Mouse (Mus musculus) myocyte (in vitro differentiated cells): ENCODE measurements at regions not wholly inside any gene's neighbourhood (a gene's known extent, or its start where the extent isn't known, plus 50 kb on each side); places are given as distances from the start of the nearest gene placed in this dataset.

Source experiments
- H3K27me3 ChIP-seq: one replicate; pipeline ENCODE4 v1.6.1; 2011; ENCODE audit not compliant: control insufficient read depth, insufficient read depth, insufficient read length
- H3K36me3 ChIP-seq: one replicate; pipeline ENCODE4 v1.6.1; 2011; ENCODE audit not compliant: control insufficient read depth, insufficient read depth
- H3K4me2 ChIP-seq: one replicate; pipeline ENCODE4 v1.6.1; 2011; ENCODE audit warnings: low read depth, control low read depth
- H3K4me3 ChIP-seq: one replicate; pipeline ENCODE4 v1.5.1; 2011; ENCODE audit warnings: mild to moderate bottlenecking, control low read depth, moderate library complexity
- H3K79me2 ChIP-seq: one replicate; pipeline ENCODE4 v1.6.1; 2011; ENCODE audit not compliant: control insufficient read depth, insufficient read depth
- H3ac ChIP-seq: one replicate; pipeline ENCODE4 v1.6.1; 2011; ENCODE audit not compliant: control insufficient read depth, insufficient read length
- CEBPB ChIP-seq: IDR thresholded peaks from 2 replicates; pipeline ENCODE4 v1.6.1; 2011; ENCODE audit warnings: mild to moderate bottlenecking, moderate library complexity; ENCODE audit not compliant: poor library complexity, insufficient read depth, severe bottlenecking
- E2F4 ChIP-seq: IDR thresholded peaks from one replicate; pipeline ENCODE4 v1.6.1; 2011; ENCODE audit warnings: mild to moderate bottlenecking, control low read depth, moderate library complexity; ENCODE audit not compliant: insufficient read depth
- MAX ChIP-seq: IDR thresholded peaks from one replicate; pipeline ENCODE4 v1.6.1; 2011; ENCODE audit warnings: low read depth, mild to moderate bottlenecking, control low read depth
- MYOD1 ChIP-seq, 3 experiments: IDR thresholded peaks; one replicate each; pipeline ENCODE4 v1.6.1; 2011; ENCODE audit warnings: control low read depth in 2 of 3, low read depth in 2 of 3, mild to moderate bottlenecking in 2 of 3, moderate library complexity in 1 of 3; ENCODE audit not compliant: insufficient read length in 2 of 3, control insufficient read depth in 1 of 3
- MYOG ChIP-seq, 3 experiments: IDR thresholded peaks; one replicate each; pipeline ENCODE4 v1.6.1; 2011; ENCODE audit warnings: control low read depth in 2 of 3, low read depth in 2 of 3, mild to moderate bottlenecking in 2 of 3; ENCODE audit not compliant: insufficient read length in 2 of 3, control insufficient read depth in 1 of 3, insufficient read depth in 1 of 3
- POLR2A ChIP-seq: IDR thresholded peaks from one replicate; pipeline ENCODE4 v1.6.1; 2011; ENCODE audit warnings: low read depth, mild to moderate bottlenecking, control low read depth, moderate library complexity; ENCODE audit not compliant: insufficient read length
- POLR2AphosphoS2 ChIP-seq: IDR thresholded peaks from one replicate; pipeline ENCODE4 v1.6.1; 2011; ENCODE audit warnings: low read depth, control low read depth; ENCODE audit not compliant: insufficient read length
- REST ChIP-seq: IDR thresholded peaks from one replicate; pipeline ENCODE4 v1.6.1; 2011; ENCODE audit warnings: mild to moderate bottlenecking, control low read depth, moderate library complexity; ENCODE audit not compliant: insufficient read depth, insufficient read length
- SRF ChIP-seq: IDR thresholded peaks from one replicate; pipeline ENCODE4 v1.6.1; 2011; ENCODE audit warnings: low read depth; ENCODE audit not compliant: control insufficient read depth, insufficient read length
- TCF12 ChIP-seq: IDR thresholded peaks from one replicate; pipeline ENCODE4 v1.6.1; 2011; ENCODE audit warnings: mild to moderate bottlenecking, control low read depth; ENCODE audit not compliant: poor library complexity, insufficient read depth, severe bottlenecking
- TCF3 ChIP-seq: IDR thresholded peaks from one replicate; pipeline ENCODE4 v1.6.1; 2011; ENCODE audit warnings: low read depth, control low read depth; ENCODE audit not compliant: insufficient read length
- USF1 ChIP-seq: IDR thresholded peaks from one replicate; pipeline ENCODE4 v1.6.1; 2011; ENCODE audit warnings: low read depth, mild to moderate bottlenecking, control low read depth, moderate library complexity

DNA sequence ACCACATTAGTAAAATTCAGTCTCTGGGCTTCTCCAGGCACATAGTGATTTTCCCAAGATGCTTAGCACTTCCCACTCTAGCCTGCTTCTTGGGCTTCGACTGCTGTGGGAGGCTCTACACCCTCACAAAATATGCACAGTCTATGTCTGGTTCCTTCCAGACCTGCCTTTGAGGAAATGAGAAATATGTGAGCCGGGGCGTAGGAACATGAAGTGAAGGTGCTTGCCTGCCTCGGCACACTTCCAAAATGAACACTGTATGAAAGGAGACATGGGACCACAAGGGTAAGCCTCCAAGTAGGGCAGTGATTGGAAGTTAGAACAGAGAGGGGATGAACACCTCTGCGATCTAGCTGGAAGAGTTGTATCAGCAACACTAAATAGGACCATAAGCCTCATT, 54.5 kb downstream of the Gm10260 start:
- TF ChIP-seq REST (no peak), TCF12 (no peak), CEBPB (no peak), SRF (no peak), MYOG (IDR thresholded peaks at IDR 0.05; ENCODE audit: control insufficient read depth in 1 of 3, insufficient read depth in 1 of 3, insufficient read length in 2 of 3, low read depth in 2 of 3) (no peak), USF1 (no peak), POLR2A (no peak), TCF3 (no peak), POLR2AphosphoS2 (no peak), MYOD1 (IDR thresholded peaks at IDR 0.05; ENCODE audit: control insufficient read depth in 1 of 3, insufficient read length in 2 of 3, low read depth in 2 of 3) (no peak), E2F4 (no peak), MAX (no peak)
- Histone ChIP-seq H3K79me2 (no peaks in the 10 kb centered on the region), H3K4me3 (no peak overlapping the region), H3K4me2 (no peak overlapping the region), H3K27me3 (no peaks in the 10 kb centered on the region), H3ac (no peak overlapping the region), H3K36me3 (no peaks in the 10 kb centered on the region)

- Histone ChIP-seq H3K4me2 (no peak overlapping the region), H3K79me2 (no peaks in the 10 kb centered on the region), H3K27me3 (no peaks in the 10 kb centered on the region), H3K4me3 (no peak overlapping the region), H3K36me3 (no peaks in the 10 kb centered on the region), H3ac (no peak overlapping the region)
- TF ChIP-seq POLR2AphosphoS2, result no peak
- no peak for TF ChIP-seq USF1
- no peak for TF ChIP-seq SRF
- TF ChIP-seq REST, result no peak
- no peak for TF ChIP-seq MAX
- no peak for TF ChIP-seq E2F4
- TF ChIP-seq POLR2A, result no peak
- TF ChIP-seq TCF12, result no peak
- TF ChIP-seq CEBPB, result no peak
- no peak for TF ChIP-seq TCF3
- no peak for TF ChIP-seq MYOD1 (IDR thresholded peaks at IDR 0.05; ENCODE audit: control insufficient read depth in 1 of 3, insufficient read length in 2 of 3, low read depth in 2 of 3)
- no peak for TF ChIP-seq MYOG (IDR thresholded peaks at IDR 0.05; ENCODE audit: control insufficient read depth in 1 of 3, insufficient read depth in 1 of 3, insufficient read length in 2 of 3, low read depth in 2 of 3)
These were observed 55.9 kb downstream of the Gm10260 start for GRCm38 (mm10) chr13:97704541-97704940.

- Histone ChIP-seq H3K27me3 (no peaks in the 10 kb centered on the region), H3ac (no peak overlapping the region), H3K79me2 (no peaks in the 10 kb centered on the region), H3K36me3 (no peaks in the 10 kb centered on the region), H3K4me3 (no peak overlapping the region), H3K4me2 (no peak overlapping the region)
- no peak for TF ChIP-seq TCF3
- TF ChIP-seq SRF, result no peak
- no peak for TF ChIP-seq CEBPB
- no peak for TF ChIP-seq REST
- TF ChIP-seq POLR2A, result no peak
- no peak for TF ChIP-seq USF1
These were observed 61.5 kb downstream of the Gm10260 start for GRCm38 (mm10) chr13:97698967-97699366.

DNA sequence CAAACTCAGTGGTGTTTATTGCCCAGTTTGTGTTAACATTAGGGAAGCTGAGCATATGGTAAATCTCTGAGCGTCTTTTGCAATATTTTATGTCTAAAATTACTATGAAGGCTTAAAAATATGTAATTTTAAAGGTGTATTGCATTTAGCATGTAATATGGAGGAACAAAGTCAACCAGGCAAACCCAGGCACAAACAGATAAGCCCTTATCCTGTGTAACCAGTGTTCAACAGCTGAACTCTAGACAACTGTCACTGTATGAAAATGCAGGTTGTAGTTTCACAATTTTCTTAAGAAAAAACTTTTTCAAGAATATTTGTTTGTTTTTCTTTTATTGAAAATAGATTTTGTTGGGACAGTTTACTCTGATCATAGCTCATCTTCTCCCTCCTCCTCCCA, 62.1 kb downstream of the Gm10260 start:
- Histone ChIP-seq H3K27me3 (no peaks in the 10 kb centered on the region), H3K4me3 (no peak overlapping the region), H3K4me2 (no peak overlapping the region), H3K36me3 (no peaks in the 10 kb centered on the region), H3K79me2 (no peaks in the 10 kb centered on the region), H3ac (no peak overlapping the region)
- TF ChIP-seq TCF3, result no peak
- no peak for TF ChIP-seq SRF
- no peak for TF ChIP-seq CEBPB
- TF ChIP-seq POLR2A, result no peak
- no peak for TF ChIP-seq REST

- Histone ChIP-seq H3K27me3 (no peaks in the 10 kb centered on the region), H3K4me3 (no peak overlapping the region), H3K36me3 (no peaks in the 10 kb centered on the region), H3K4me2 (no peak overlapping the region), H3K79me2 (no peaks in the 10 kb centered on the region), H3ac (no peak overlapping the region)
- TF ChIP-seq POLR2A, result no peak
- TF ChIP-seq E2F4, result no peak
- TF ChIP-seq POLR2AphosphoS2, result no peak
- TF ChIP-seq USF1, result no peak
- TF ChIP-seq REST, result no peak
- TF ChIP-seq MYOG (IDR thresholded peaks at IDR 0.05; ENCODE audit: control insufficient read depth in 1 of 3, insufficient read depth in 1 of 3, insufficient read length in 2 of 3, low read depth in 2 of 3), result no peak
These were observed 63.2 kb downstream of the Gm10260 start for GRCm38 (mm10) chr13:97697262-97697661.
